Mouse (Mus musculus) limb, embryonic 10.5 days (tissue): ENCODE results near the gene Cfap54. TPM values are rescaled to one million over a fixed set of nuclear protein-coding genes. Genes with fewer than 3 reads are reported as not detected.

Experiments used
- DNase-seq: peaks from one replicate; pipeline ENCODE4 v3.0.0-alpha.2; 2017; ENCODE audit warnings: low spot score
- H3K27ac ChIP-seq: fragments of 300-500 bp; sonication (generic); 2 replicates; pipeline ENCODE4 v1.5.1; 2016; ENCODE audit warnings: mild to moderate bottlenecking
- H3K27me3 ChIP-seq: fragments of 300-500 bp; sonication (generic); 2 replicates; pipeline ENCODE4 v1.6.1; 2016; ENCODE audit warnings: low read depth, mild to moderate bottlenecking; ENCODE audit not compliant: poor library complexity, severe bottlenecking
- H3K36me3 ChIP-seq: fragments of 300-500 bp; sonication (generic); 2 replicates; pipeline ENCODE4 v1.6.1; 2016; ENCODE audit warnings: mild to moderate bottlenecking, moderate library complexity
- H3K4me1 ChIP-seq: fragments of 300-500 bp; sonication (generic); 2 replicates; pipeline ENCODE4 v1.6.1; 2016
- H3K4me3 ChIP-seq: fragments of 300-500 bp; sonication (generic); 2 replicates; pipeline ENCODE4 v1.5.1; 2016; ENCODE audit warnings: mild to moderate bottlenecking, moderate library complexity
- H3K9me3 ChIP-seq: fragments of 300-500 bp; sonication (generic); replicated peaks from 2 replicates; pipeline ENCODE4 v1.6.1; 2016; ENCODE audit warnings: mild to moderate bottlenecking
- WGBS: fragments of 180-500 bp; shearing (Covaris S2); methylation state at CpG from one replicate; pipeline ENCODE4 v1.1.7; 2016; 5-methylcytosine and 5-hydroxymethylcytosine counted together
- polyA plus RNA-seq: library from polyadenylated mRNA; unstranded; fragments of >200 nt; fragmentation: Nextera tagmentation; extraction: Ambion mirVana; gene quantifications from 2 replicates; pipeline ENCODE4 v1.2.1, GENCODE M21; 2016

The Cfap54 gene
- polyA plus RNA-seq, 1 experiment from 2014 or later, result 0.08 TPM

- DNase-seq, result no peak
- Histone ChIP-seq H3K36me3 (no peaks in the 10 kb centered on the region), H3K27me3 (no peaks in the 10 kb centered on the region), H3K9me3 (no peaks in the 10 kb centered on the region), H3K4me3 (no peak overlapping the region), H3K4me1 (no peaks in the 10 kb centered on the region), H3K27ac (no peak overlapping the region)
- 98% methylated on average over 9 of the region's 9 CpGs for WGBS
These were observed 240.4 kb downstream of the Cfap54 start for GRCm38 (mm10) chr10:92840980-92841379.

GRCm38 (mm10) chr10:92837572-92837971, 243.8 kb downstream of the Cfap54 start:
- Histone ChIP-seq H3K27ac (no peak overlapping the region), H3K36me3 (no peaks in the 10 kb centered on the region), H3K9me3 (no peaks in the 10 kb centered on the region), H3K27me3 (no peaks in the 10 kb centered on the region), H3K4me3 (no peak overlapping the region), H3K4me1 (no peaks in the 10 kb centered on the region)
- DNase-seq, result no peak
- WGBS, result 89% methylated on average over 5 of the region's 5 CpGs

GRCm38 (mm10) chr10:92837045-92837444, 244.4 kb downstream of the Cfap54 start:
- no peak for DNase-seq
- no peaks in the 10 kb centered on the region for H3K27me3 ChIP-seq
- no peak overlapping the region for H3K27ac ChIP-seq
- H3K4me1 ChIP-seq, result no peaks in the 10 kb centered on the region
- no peaks in the 10 kb centered on the region for H3K36me3 ChIP-seq
- H3K4me3 ChIP-seq, result no peak overlapping the region
- no peaks in the 10 kb centered on the region for H3K9me3 ChIP-seq
- WGBS, result 75% methylated on average over 2 of the region's 2 CpGs

GRCm38 (mm10) chr10:92821499-92821898, 259.9 kb downstream of the Cfap54 start:
- Histone ChIP-seq H3K4me1 (no peaks in the 10 kb centered on the region), H3K36me3 (no peaks in the 10 kb centered on the region), H3K27me3 (no peaks in the 10 kb centered on the region), H3K9me3 (no peaks in the 10 kb centered on the region), H3K4me3 (no peak overlapping the region), H3K27ac (no peak overlapping the region)
- 91% methylated on average over 4 of the region's 4 CpGs for WGBS
- no peak for DNase-seq

DNA sequence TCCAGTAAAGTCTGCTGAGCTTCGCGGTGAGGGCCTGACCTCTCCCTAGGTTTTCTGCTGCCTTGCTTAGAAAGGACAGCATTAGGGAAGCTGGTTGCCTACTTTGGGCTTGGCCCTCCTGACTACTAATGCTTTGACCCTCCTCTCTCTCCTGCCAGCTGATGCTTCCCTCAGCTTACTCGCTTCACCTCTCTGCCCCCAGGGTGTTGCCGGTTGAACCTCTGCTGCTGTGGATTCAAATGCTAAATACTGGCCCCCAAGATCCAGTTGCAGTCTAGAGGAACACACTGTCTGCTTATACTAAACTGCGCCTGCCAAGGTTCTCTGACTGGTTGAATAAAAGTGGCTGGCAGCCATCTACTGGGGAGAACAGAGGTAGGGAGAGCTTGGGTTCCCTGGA, 263.2 kb downstream of the Cfap54 start:
- Histone ChIP-seq H3K4me1 (no peaks in the 10 kb centered on the region), H3K27me3 (no peaks in the 10 kb centered on the region), H3K36me3 (no peaks in the 10 kb centered on the region), H3K4me3 (no peak overlapping the region), H3K27ac (no peak overlapping the region), H3K9me3 (no peaks in the 10 kb centered on the region)
- 40% methylated on average over 5 of the region's 5 CpGs for WGBS
- DNase-seq, result no peak

- WGBS, result 83% methylated on average over 5 of the region's 5 CpGs
- Histone ChIP-seq H3K27ac (no peak overlapping the region), H3K9me3 (no peaks in the 10 kb centered on the region), H3K4me1 (no peaks in the 10 kb centered on the region), H3K27me3 (no peaks in the 10 kb centered on the region), H3K36me3 (no peaks in the 10 kb centered on the region), H3K4me3 (no peak overlapping the region)
- no peak for DNase-seq
These were observed 264.5 kb downstream of the Cfap54 start for GRCm38 (mm10) chr10:92816903-92817302.

DNA sequence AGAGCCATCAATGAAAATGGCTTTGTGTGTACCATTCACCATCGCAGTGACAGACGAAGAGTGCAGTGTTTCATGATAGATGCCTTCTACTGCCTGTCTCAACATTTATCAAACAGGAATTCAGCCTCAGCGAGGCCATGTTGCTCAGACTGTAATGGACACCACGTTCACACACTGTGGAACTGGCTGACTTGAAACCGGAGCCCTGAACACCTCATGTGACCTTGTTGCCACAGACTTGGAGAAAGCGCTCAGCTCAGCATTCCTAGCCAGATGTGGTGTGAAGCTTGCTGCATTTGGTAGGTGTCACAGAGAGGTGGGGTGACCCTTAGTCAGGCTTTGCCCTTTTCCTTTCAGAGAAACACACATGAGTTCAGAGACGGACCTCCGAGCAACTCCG, 270.5 kb downstream of the Cfap54 start:
- DNase-seq, result peak; percentile 31
- Histone ChIP-seq H3K9me3 (no peaks in the 10 kb centered on the region), H3K36me3 (no peaks in the 10 kb centered on the region), H3K4me3 (no peak overlapping the region), H3K27me3 (no peaks in the 10 kb centered on the region), H3K4me1 (peaks cover 3% of the 10 kb centered on the region; the same call in 1 of the 2 replicates), H3K27ac (no peak overlapping the region)
- 76% methylated on average over 9 of the region's 9 CpGs for WGBS

DNA sequence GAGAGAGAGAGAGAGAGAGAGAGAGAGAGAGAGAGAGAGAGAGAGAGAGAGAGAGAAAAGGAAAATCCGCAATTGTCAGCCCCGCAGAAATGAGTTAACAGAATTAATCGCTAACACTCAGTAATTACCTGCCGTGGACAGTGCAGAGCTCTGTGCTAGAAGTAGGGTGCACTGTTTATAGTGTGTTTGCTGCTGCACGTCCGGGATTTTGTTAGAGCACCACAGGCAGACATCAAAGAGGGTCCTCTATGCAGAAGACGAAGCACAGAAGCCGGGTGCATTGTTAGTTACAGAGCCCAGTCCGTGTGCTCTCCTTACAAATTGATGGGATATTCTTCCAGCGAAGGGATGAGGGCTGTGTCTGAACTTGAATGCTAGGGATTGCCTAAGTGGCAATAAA, 289.5 kb downstream of the Cfap54 start:
- H3K36me3 ChIP-seq, result no peaks in the 10 kb centered on the region
- H3K4me3 ChIP-seq, result no peak overlapping the region
- no peaks in the 10 kb centered on the region for H3K27me3 ChIP-seq
- no peaks in the 10 kb centered on the region for H3K4me1 ChIP-seq
- WGBS, result 75% methylated on average over 10 of the region's 10 CpGs
- no peak for DNase-seq
- no peak overlapping the region for H3K27ac ChIP-seq
- H3K9me3 ChIP-seq, result no peaks in the 10 kb centered on the region

GRCm38 (mm10) chr10:92791531-92791900, 289.9 kb downstream of the Cfap54 start:
- H3K4me1 ChIP-seq, result no peaks in the 10 kb centered on the region
- no peaks in the 10 kb centered on the region for H3K27me3 ChIP-seq
- no peaks in the 10 kb centered on the region for H3K36me3 ChIP-seq
- WGBS, result 82% methylated on average over 9 of the region's 9 CpGs
- DNase-seq, result no peak
- no peaks in the 10 kb centered on the region for H3K9me3 ChIP-seq
- H3K4me3 ChIP-seq, result no peak overlapping the region
- H3K27ac ChIP-seq, result no peak overlapping the region

- Histone ChIP-seq H3K27me3 (no peaks in the 10 kb centered on the region), H3K4me1 (no peaks in the 10 kb centered on the region), H3K36me3 (no peaks in the 10 kb centered on the region), H3K4me3 (no peak overlapping the region), H3K9me3 (no peaks in the 10 kb centered on the region), H3K27ac (no peak overlapping the region)
- DNase-seq, result no peak
- 83% methylated on average over 7 of the region's 7 CpGs for WGBS
These were observed 290.4 kb downstream of the Cfap54 start for GRCm38 (mm10) chr10:92790893-92791530.

DNA sequence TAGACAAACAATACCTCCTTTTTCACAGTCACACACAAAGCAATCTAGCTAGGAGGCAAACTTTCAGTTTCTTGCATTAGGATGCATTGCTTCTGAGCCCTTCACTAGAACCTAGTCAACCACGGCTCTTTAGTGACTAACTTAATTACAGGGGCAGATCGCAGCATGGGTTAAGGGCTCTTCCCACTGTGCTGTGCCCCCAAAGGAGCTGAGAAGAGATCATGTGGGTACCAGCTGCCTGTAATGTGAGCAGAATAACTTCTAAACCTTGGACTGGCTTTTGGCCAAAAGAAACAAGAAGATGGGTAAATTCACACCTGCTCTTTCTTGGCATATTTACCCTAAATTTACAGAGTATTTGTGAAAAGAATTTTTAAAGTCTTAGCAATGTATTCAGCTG, 291.2 kb downstream of the Cfap54 start:
- 67% methylated on average over 2 of the region's 2 CpGs for WGBS
- H3K4me1 ChIP-seq, result no peaks in the 10 kb centered on the region
- DNase-seq, result no peak

GRCm38 (mm10) chr10:92788410-92789096, 292.9 kb downstream of the Cfap54 start:
- Histone ChIP-seq H3K9me3 (no peaks in the 10 kb centered on the region), H3K36me3 (no peaks in the 10 kb centered on the region), H3K4me1 (no peaks in the 10 kb centered on the region), H3K4me3 (no peak overlapping the region), H3K27ac (no peak overlapping the region), H3K27me3 (no peaks in the 10 kb centered on the region)
- WGBS, result 70% methylated on average over 13 of the region's 13 CpGs
- DNase-seq, result no peak

More for the DNA sequence above, 291.2 kb downstream of the Cfap54 start:
- Histone ChIP-seq H3K9me3 (no peaks in the 10 kb centered on the region), H3K27ac (no peak overlapping the region), H3K27me3 (no peaks in the 10 kb centered on the region), H3K4me3 (no peak overlapping the region), H3K36me3 (no peaks in the 10 kb centered on the region)

GRCm38 (mm10) chr10:92782691-92783090, 298.7 kb downstream of the Cfap54 start:
- 92% methylated on average over 5 of the region's 5 CpGs for WGBS
- DNase-seq, result no peak
- no peaks in the 10 kb centered on the region for H3K27me3 ChIP-seq

More at GRCm38 (mm10) chr10:92782691-92783090, 298.7 kb downstream of the Cfap54 start:
- H3K4me3 ChIP-seq, result no peak overlapping the region
- no peak overlapping the region for H3K27ac ChIP-seq
- H3K4me1 ChIP-seq, result no peaks in the 10 kb centered on the region
- no peaks in the 10 kb centered on the region for H3K36me3 ChIP-seq
- H3K9me3 ChIP-seq, result no peaks in the 10 kb centered on the region
